Mouse (Mus musculus): Measurements from ENCODE around the gene Gin1. TPM values are rescaled to one million over a fixed set of nuclear protein-coding genes. Genes with fewer than 3 reads are reported as not detected.
A peak's percentile ranks its signal among the peaks of the same experiment; 100 is the strongest.

Gene Gin1
- polyA plus RNA-seq, 1 experiment from 2014 or later: 10.4 TPM

GRCm38 (mm10) chr1:97794110-97794509 is 24.1 kb downstream of the Gin1 start:
- Histone ChIP-seq H3K9ac (ENCODE audit: low read length) (no peak overlapping the region), H3K36me3 (ENCODE audit: control insufficient read depth, insufficient read depth, low read length) (no peaks in the 10 kb centered on the region), H3K4me1 (replicated peaks; ENCODE audit: control insufficient read depth, insufficient read depth) (no peaks in the 10 kb centered on the region), H3K4me3 (ENCODE audit: low read depth, low read length) (no peak overlapping the region), H3K27me3 (ENCODE audit: control insufficient read depth, insufficient read depth, low read length) (no peaks in the 10 kb centered on the region), H3K4me2 (replicated peaks; ENCODE audit: low read depth) (no peak overlapping the region), H3K9me3 (ENCODE audit: control insufficient read depth, low read length) (no peaks in the 10 kb centered on the region), H3K27ac (replicated peaks) (no peak overlapping the region)
- 83% methylated on average over 3 of the region's 3 CpGs for WGBS
- DNase-seq (ENCODE audit: low spot score) (no peak), ATAC-seq (ENCODE audit: low FRiP score, low TSS enrichment) (no peak)
- TF ChIP-seq CTCF (IDR thresholded peaks at IDR 0.05; ENCODE audit: low read depth) (no peak), EP300 (optimal IDR thresholded peaks at IDR 0.05) (no peak)

- no peak overlapping the region for H3K27ac ChIP-seq (replicated peaks)
- ATAC-seq (ENCODE audit: low FRiP score, low TSS enrichment): no peak
- no peaks in the 10 kb centered on the region for H3K9me3 ChIP-seq (ENCODE audit: control insufficient read depth, low read length)
- no peaks in the 10 kb centered on the region for H3K27me3 ChIP-seq (ENCODE audit: control insufficient read depth, insufficient read depth, low read length)
- H3K9ac ChIP-seq (ENCODE audit: low read length): no peak overlapping the region
- no peak for DNase-seq (ENCODE audit: low spot score)
- no peak overlapping the region for H3K4me2 ChIP-seq (replicated peaks; ENCODE audit: low read depth)
- no peak overlapping the region for H3K4me3 ChIP-seq (ENCODE audit: low read depth, low read length)
- H3K4me1 ChIP-seq (replicated peaks; ENCODE audit: control insufficient read depth, insufficient read depth): no peaks in the 10 kb centered on the region
- 56% methylated on average over 9 of the region's 9 CpGs for WGBS
- TF ChIP-seq EP300 (optimal IDR thresholded peaks at IDR 0.05) (no peak), CTCF (IDR thresholded peaks at IDR 0.05; ENCODE audit: low read depth) (no peak)
- H3K36me3 ChIP-seq (ENCODE audit: control insufficient read depth, insufficient read depth, low read length): no peaks in the 10 kb centered on the region
Observed at GRCm38 (mm10) chr1:97795936-97796335, 26.0 kb downstream of the Gin1 start.

GRCm38 (mm10) chr1:97802207-97802902 is 32.4 kb downstream of the Gin1 start:
- Histone ChIP-seq H3K9me3 (ENCODE audit: control insufficient read depth, low read length) (no peaks in the 10 kb centered on the region), H3K4me2 (replicated peaks; ENCODE audit: low read depth) (0 out of 2 replicates have a peak overlapping the region, but pooled peaks have one; percentile 14), H3K36me3 (ENCODE audit: control insufficient read depth, insufficient read depth, low read length) (no peaks in the 10 kb centered on the region), H3K27ac (replicated peaks) (no peak overlapping the region), H3K27me3 (ENCODE audit: control insufficient read depth, insufficient read depth, low read length) (no peaks in the 10 kb centered on the region), H3K9ac (ENCODE audit: low read length) (no peak overlapping the region), H3K4me1 (replicated peaks; ENCODE audit: control insufficient read depth, insufficient read depth) (no peaks in the 10 kb centered on the region), H3K4me3 (ENCODE audit: low read depth, low read length) (no peak overlapping the region)
- 31% methylated on average over 4 of the region's 4 CpGs for WGBS
- peak; percentile 81 for TF ChIP-seq CTCF (IDR thresholded peaks at IDR 0.05; ENCODE audit: low read depth)
- TF ChIP-seq EP300 (optimal IDR thresholded peaks at IDR 0.05): no peak
- DNase-seq (ENCODE audit: low spot score): no peak
- no peak for ATAC-seq (ENCODE audit: low FRiP score, low TSS enrichment)

- Histone ChIP-seq H3K27me3 (ENCODE audit: control insufficient read depth, insufficient read depth, low read length) (no peaks in the 10 kb centered on the region), H3K9ac (ENCODE audit: low read length) (no peak overlapping the region), H3K4me2 (replicated peaks; ENCODE audit: low read depth) (no peak overlapping the region), H3K27ac (replicated peaks) (no peak overlapping the region), H3K4me3 (ENCODE audit: low read depth, low read length) (no peak overlapping the region), H3K36me3 (ENCODE audit: control insufficient read depth, insufficient read depth, low read length) (no peaks in the 10 kb centered on the region), H3K9me3 (ENCODE audit: control insufficient read depth, low read length) (no peaks in the 10 kb centered on the region), H3K4me1 (replicated peaks; ENCODE audit: control insufficient read depth, insufficient read depth) (no peaks in the 10 kb centered on the region)
- TF ChIP-seq CTCF (IDR thresholded peaks at IDR 0.05; ENCODE audit: low read depth) (no peak), EP300 (optimal IDR thresholded peaks at IDR 0.05) (no peak)
- no peak for DNase-seq (ENCODE audit: low spot score)
- no peak for ATAC-seq (ENCODE audit: low FRiP score, low TSS enrichment)
Observed at GRCm38 (mm10) chr1:97804520-97804919, 34.5 kb downstream of the Gin1 start.

- WGBS: 22% methylated on average over 2 of the region's 2 CpGs
- Histone ChIP-seq H3K9me3 (ENCODE audit: control insufficient read depth, low read length) (no peaks in the 10 kb centered on the region), H3K27ac (replicated peaks) (no peak overlapping the region), H3K4me1 (replicated peaks; ENCODE audit: control insufficient read depth, insufficient read depth) (no peaks in the 10 kb centered on the region), H3K4me3 (ENCODE audit: low read depth, low read length) (no peak overlapping the region), H3K9ac (ENCODE audit: low read length) (no peak overlapping the region), H3K4me2 (replicated peaks; ENCODE audit: low read depth) (no peak overlapping the region), H3K36me3 (ENCODE audit: control insufficient read depth, insufficient read depth, low read length) (no peaks in the 10 kb centered on the region), H3K27me3 (ENCODE audit: control insufficient read depth, insufficient read depth, low read length) (no peaks in the 10 kb centered on the region)
- no peak for DNase-seq (ENCODE audit: low spot score)
- TF ChIP-seq EP300 (optimal IDR thresholded peaks at IDR 0.05) (no peak), CTCF (IDR thresholded peaks at IDR 0.05; ENCODE audit: low read depth) (peak; percentile 84)
- no peak for ATAC-seq (ENCODE audit: low FRiP score, low TSS enrichment)
Observed at GRCm38 (mm10) chr1:97809255-97809912, 39.4 kb downstream of the Gin1 start.

- no peak overlapping the region for H3K4me2 ChIP-seq (replicated peaks; ENCODE audit: low read depth)
- H3K27ac ChIP-seq (replicated peaks): no peak overlapping the region
- no peak for DNase-seq (ENCODE audit: low spot score)
- H3K9ac ChIP-seq (ENCODE audit: low read length): no peak overlapping the region
- no peak for ATAC-seq (ENCODE audit: low FRiP score, low TSS enrichment)
- no peaks in the 10 kb centered on the region; the same call in 1 of the 2 replicates for H3K36me3 ChIP-seq (ENCODE audit: control insufficient read depth, insufficient read depth, low read length)
- H3K4me1 ChIP-seq (replicated peaks; ENCODE audit: control insufficient read depth, insufficient read depth): no peaks in the 10 kb centered on the region
- H3K4me3 ChIP-seq (ENCODE audit: low read depth, low read length): no peak overlapping the region
- TF ChIP-seq EP300 (optimal IDR thresholded peaks at IDR 0.05) (no peak), CTCF (IDR thresholded peaks at IDR 0.05; ENCODE audit: low read depth) (no peak)
- WGBS: 88% methylated on average over 3 of the region's 3 CpGs
- no peaks in the 10 kb centered on the region for H3K9me3 ChIP-seq (ENCODE audit: control insufficient read depth, low read length)
- H3K27me3 ChIP-seq (ENCODE audit: control insufficient read depth, insufficient read depth, low read length): no peaks in the 10 kb centered on the region
Observed at GRCm38 (mm10) chr1:97821282-97821681, 51.3 kb downstream of the Gin1 start.

All from stomach, postnatal 0 days (tissue).